Comparison of ENCODE assay signal across 8 mouse cellular contexts in the genomic region with DNA sequence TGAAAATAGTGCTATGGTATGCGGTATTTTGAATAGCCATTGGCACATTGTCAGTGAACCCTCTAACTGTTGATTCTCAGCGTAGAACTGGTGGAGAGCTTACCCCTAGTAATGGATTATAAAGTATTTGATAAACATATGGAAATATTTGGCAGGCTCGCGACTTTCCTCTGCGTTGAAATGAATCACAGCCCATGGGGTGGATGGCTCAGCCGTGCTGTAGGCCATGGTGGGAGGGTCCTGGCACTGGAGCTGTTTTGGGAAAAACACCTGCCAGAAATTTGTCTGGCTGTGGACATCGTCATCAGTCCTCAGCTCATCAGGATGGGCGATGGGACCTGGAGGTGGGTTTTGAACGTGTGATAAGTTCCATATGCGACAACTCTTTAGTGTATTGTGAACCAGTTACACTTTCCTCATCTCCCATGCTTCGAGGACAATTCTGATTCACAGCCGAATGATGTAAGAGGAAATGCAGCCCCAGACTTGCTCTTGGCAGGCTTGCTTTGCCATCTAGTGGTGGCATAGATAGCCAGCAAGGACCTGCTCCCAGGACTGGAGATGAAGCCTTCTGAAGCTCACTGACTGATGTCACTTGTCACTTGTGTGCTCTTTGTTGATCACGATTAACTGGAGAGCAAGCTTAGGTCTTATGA. TPM values are rescaled to one million over a fixed set of nuclear protein-coding genes. Genes with fewer than 3 reads are reported as not detected.
DNase-seq lines count a peak whose midpoint lies in the region; ATAC-seq and TF ChIP-seq lines count a peak whose summit lies in the region.

No protein-coding gene starts in this region.

- no peaks in the 10 kb centered on the region for H3K36me3 ChIP-seq in thymus, adult 2 months (ENCODE audit: control insufficient read depth, insufficient read depth, low read length)
- H3K36me3 ChIP-seq in heart, adult 2 months (ENCODE audit: control insufficient read depth, insufficient read depth, low read length) = no peaks in the 10 kb centered on the region
- H3K36me3 ChIP-seq in limb, embryonic 10.5 days = no peaks in the 10 kb centered on the region
- H3K36me3 ChIP-seq in midbrain, embryonic 15.5 days (replicated peaks) = no peaks in the 10 kb centered on the region

- H3K4me1 ChIP-seq in thymus, adult 2 months (replicated peaks; ENCODE audit: control insufficient read depth, insufficient read depth, low read length) = no peaks in the 10 kb centered on the region
- H3K4me1 ChIP-seq in heart, adult 2 months (ENCODE audit: control insufficient read depth, insufficient read depth, low read length) = no peaks in the 10 kb centered on the region
- peaks cover 18% of the 10 kb centered on the region for H3K4me1 ChIP-seq in limb, embryonic 10.5 days
- H3K4me1 ChIP-seq in midbrain, embryonic 15.5 days = peaks cover 10% of the 10 kb centered on the region

- intact Hi-C loops in heart, adult 2 months (cut with DNase I) = loop anchor here (1.0 to 5.0 kb wide), 2 partner anchors 99 to 153 kb away; no protein-coding TSS in a partner anchor

- no peak overlapping the region for H3K9ac ChIP-seq in heart, adult 2 months (ENCODE audit: low read depth, low read length)
- no peak overlapping the region for H3K9ac ChIP-seq in midbrain, embryonic 15.5 days

- TF ChIP-seq POLR2A in thymus, adult 2 months (IDR thresholded peaks at IDR 0.05; ENCODE audit: control insufficient read depth, extremely low read depth, insufficient read depth, low read length, poor library complexity) = no peak
- TF ChIP-seq POLR2A in heart, adult 2 months (IDR thresholded peaks at IDR 0.05; ENCODE audit: insufficient read depth, low read depth, low read length) = no peak

- H3K79me2 ChIP-seq in heart, adult 2 months (replicated peaks; ENCODE audit: control insufficient read depth, insufficient read depth, low read length) = no peaks in the 10 kb centered on the region

- WGBS in thymus, adult 2 months = 39% methylated on average over 13 of the region's 13 CpGs
- WGBS in heart, adult 2 months = 25% methylated on average over 13 of the region's 13 CpGs
- WGBS in limb, embryonic 10.5 days = 39% methylated on average over 13 of the region's 13 CpGs
- 33% methylated on average over 13 of the region's 13 CpGs for WGBS in midbrain, embryonic 15.5 days

- DNase-seq in thymus, postnatal 0 days (ENCODE audit: low spot score) = peak; percentile 49
- no peak for DNase-seq in thymus, adult 2 months
- peak; percentile 51 for DNase-seq in embryo, embryonic 9.5 days (ENCODE audit: extremely low spot score)
- DNase-seq in heart, adult 2 months = peak; percentile 38 to 58
- peak; percentile 42 to 70 for DNase-seq in kidney, adult 8-10 months
- peak; percentile 37 for DNase-seq in limb, embryonic 10.5 days (ENCODE audit: low spot score)
- peak; percentile 79 for DNase-seq in telencephalon, adult 2 months (ENCODE audit: low read depth, low spot score)

- ATAC-seq in midbrain, embryonic 15.5 days (replicated peaks) = peak; percentile 84

- TF ChIP-seq CTCF in thymus, adult 2 months (IDR thresholded peaks at IDR 0.05; ENCODE audit: borderline replicate concordance, control insufficient read depth, extremely low read depth, insufficient read depth, low read length, poor library complexity) = no peak
- peak; percentile 84 for TF ChIP-seq CTCF in heart, adult 2 months (IDR thresholded peaks at IDR 0.05)

- no peaks in the 10 kb centered on the region for H3K9me3 ChIP-seq in limb, embryonic 10.5 days (replicated peaks)
- no peaks in the 10 kb centered on the region for H3K9me3 ChIP-seq in midbrain, embryonic 15.5 days

- no peak overlapping the region for H3K27ac ChIP-seq in thymus, adult 2 months (ENCODE audit: control insufficient read depth, insufficient read depth, low read length)
- no peak overlapping the region for H3K27ac ChIP-seq in heart, adult 2 months
- no peak overlapping the region for H3K27ac ChIP-seq in limb, embryonic 10.5 days
- H3K27ac ChIP-seq in midbrain, embryonic 15.5 days = no peak overlapping the region

- TF ChIP-seq EP300 in heart, adult 2 months (IDR thresholded peaks at IDR 0.05; ENCODE audit: insufficient read depth, low read depth, low read length) = peak; percentile 97

- H3K27me3 ChIP-seq in thymus, adult 2 months (ENCODE audit: control insufficient read depth, insufficient read depth, low read length) = no peaks in the 10 kb centered on the region
- H3K27me3 ChIP-seq in heart, adult 2 months (ENCODE audit: control insufficient read depth, insufficient read depth, low read length) = no peaks in the 10 kb centered on the region
- H3K27me3 ChIP-seq in limb, embryonic 10.5 days (ENCODE audit: low read depth, poor library complexity, severe bottlenecking) = peaks cover 17% of the 10 kb centered on the region
- no peaks in the 10 kb centered on the region for H3K27me3 ChIP-seq in midbrain, embryonic 15.5 days (replicated peaks)

- H3K4me2 ChIP-seq in midbrain, embryonic 15.5 days = 0 out of 2 replicates have a peak overlapping the region, but pooled peaks have one; percentile 0

- H3K4me3 ChIP-seq in thymus, adult 2 months (ENCODE audit: control insufficient read depth, insufficient read depth, low read length) = no peak overlapping the region
- no peak overlapping the region for H3K4me3 ChIP-seq in heart, adult 2 months
- H3K4me3 ChIP-seq in limb, embryonic 10.5 days = no peak overlapping the region
- no peak overlapping the region for H3K4me3 ChIP-seq in midbrain, embryonic 15.5 days

RNA-seq across cellular contexts. Expression of gene Prss35, which starts 2.6 kb away (rescaled TPM):
- 0.35 and 1.4 TPM in 2 replicates for polyA plus RNA-seq in thymus, postnatal 0 days (2015; fragmentation: Nextera tagmentation; extraction: Ambion mirVana)
- 0.08 and 0.16 TPM in 2 replicates for polyA plus RNA-seq in thymus, adult 2 months (2012; rRNA removed)
- under 1 TPM; 0.30 to 0.37 TPM for total RNA-seq in heart, adult 2 months (2021)
- polyA plus RNA-seq in heart, adult 2 months (2012; rRNA removed) = 0.16 and 0.56 TPM in 2 replicates
- 1.8 and 2.3 TPM in 2 replicates for polyA plus RNA-seq in limb, embryonic 10.5 days (2016; fragmentation: Nextera tagmentation; extraction: Ambion mirVana)
- polyA plus RNA-seq in midbrain, embryonic 15.5 days (2015; fragmentation: Nextera tagmentation; extraction: Ambion mirVana) = 4.3 and 4.8 TPM in 2 replicates

RNA-seq across cellular contexts. Expression of gene Me1, which starts 50.3 kb away (rescaled TPM):
- polyA plus RNA-seq in thymus, postnatal 0 days (2015; fragmentation: Nextera tagmentation; extraction: Ambion mirVana) = 8.8 and 10.0 TPM in 2 replicates
- polyA plus RNA-seq in thymus, adult 2 months (2012; rRNA removed) = 24.6 and 30.4 TPM in 2 replicates
- total RNA-seq in heart, adult 2 months (2021) = 100 to 1,000 TPM in 1 of 2 experiments, 10 to 100 TPM in 1; 100.0 to 110 TPM
- polyA plus RNA-seq in heart, adult 2 months (2012; rRNA removed) = 67.1 and 101 TPM in 2 replicates
- polyA plus RNA-seq in limb, embryonic 10.5 days (2016; fragmentation: Nextera tagmentation; extraction: Ambion mirVana) = 6.2 and 9.4 TPM in 2 replicates
- polyA plus RNA-seq in midbrain, embryonic 15.5 days (2015; fragmentation: Nextera tagmentation; extraction: Ambion mirVana) = 37.7 and 40.6 TPM in 2 replicates
